Mouse (Mus musculus): Measurements from ENCODE around the gene Astl. TPM values are rescaled to one million over a fixed set of nuclear protein-coding genes. Genes with fewer than 3 reads are reported as not detected.
A peak's percentile ranks its signal among the peaks of the same experiment; 100 is the strongest.

Gene Astl
- total and polyA plus RNA-seq, 3 experiments: 0.11 TPM; not detected in 2

DNA sequence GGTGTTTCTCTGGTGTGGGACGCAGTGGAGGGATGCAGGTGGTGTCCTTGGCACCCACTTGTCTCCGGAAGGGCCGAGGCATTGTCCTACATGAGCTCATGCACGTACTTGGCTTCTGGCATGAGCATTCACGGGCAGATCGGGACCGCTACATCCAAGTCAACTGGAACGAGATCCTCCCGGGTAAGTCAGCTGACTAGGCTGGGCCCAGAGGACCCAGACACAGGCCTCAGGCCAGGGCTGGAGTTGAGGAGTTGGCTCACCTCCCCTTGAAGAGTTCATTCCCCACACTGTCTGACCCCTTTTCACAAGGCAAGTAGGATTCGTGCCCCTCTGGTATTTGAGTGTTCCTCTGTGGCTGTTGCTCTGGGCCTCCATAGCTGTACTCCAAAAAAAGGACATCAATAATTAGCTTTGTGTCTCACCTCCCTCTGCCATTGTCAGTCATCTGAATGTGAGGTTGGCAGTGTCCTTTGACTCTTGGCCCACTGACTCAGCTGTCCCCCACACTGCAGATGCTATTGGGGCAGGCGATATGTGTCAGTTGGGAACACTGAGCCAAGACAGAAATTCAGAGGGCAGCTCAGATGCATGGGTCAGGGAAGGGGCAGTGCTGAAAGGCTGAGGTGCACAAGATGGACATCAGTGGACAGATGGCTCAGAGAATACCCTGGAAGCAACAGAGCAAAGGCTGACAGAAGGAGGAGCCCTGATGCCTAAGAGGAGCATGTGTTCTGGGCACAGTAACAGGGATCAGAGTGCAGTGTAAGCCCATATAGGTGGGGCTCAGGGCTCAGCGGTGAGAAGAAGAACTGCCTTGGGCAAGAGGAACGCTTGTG is 8.9 kb downstream of the Astl start:
- DNase-seq (ENCODE audit: low spot score): no peak
- TF ChIP-seq POLR2AphosphoS5 (IDR thresholded peaks at IDR 0.05; ENCODE audit: insufficient replicate concordance, low read depth, low read length) (no peak), CTCF (IDR thresholded peaks at IDR 0.05; ENCODE audit: low read depth, low read length) (no peak), TAL1 (conservative IDR thresholded peaks at IDR 0.05; ENCODE audit: low read depth, low read length) (no peak), GATA2 (IDR thresholded peaks at IDR 0.05; ENCODE audit: borderline replicate concordance, low read depth, low read length) (no peak), GATA1 (IDR thresholded peaks at IDR 0.05; ENCODE audit: borderline replicate concordance, low read length) (no peak)
- H3K9me3 ChIP-seq (replicated peaks): no peaks in the 10 kb centered on the region
- no peaks in the 10 kb centered on the region for H3K4me1 ChIP-seq (ENCODE audit: insufficient read depth, low read depth, low read length)
- no peaks in the 10 kb centered on the region for H3K36me3 ChIP-seq (replicated peaks)
- H3K27me3 ChIP-seq (ENCODE audit: insufficient read depth, low read length): peaks cover 45% of the 10 kb centered on the region
- H3K4me3 ChIP-seq (ENCODE audit: low read depth, low read length): no peak overlapping the region
- no peak for ATAC-seq (ENCODE audit: extremely low read depth, insufficient number of reproducible peaks, low FRiP score, poor library complexity, severe bottlenecking)

DNA sequence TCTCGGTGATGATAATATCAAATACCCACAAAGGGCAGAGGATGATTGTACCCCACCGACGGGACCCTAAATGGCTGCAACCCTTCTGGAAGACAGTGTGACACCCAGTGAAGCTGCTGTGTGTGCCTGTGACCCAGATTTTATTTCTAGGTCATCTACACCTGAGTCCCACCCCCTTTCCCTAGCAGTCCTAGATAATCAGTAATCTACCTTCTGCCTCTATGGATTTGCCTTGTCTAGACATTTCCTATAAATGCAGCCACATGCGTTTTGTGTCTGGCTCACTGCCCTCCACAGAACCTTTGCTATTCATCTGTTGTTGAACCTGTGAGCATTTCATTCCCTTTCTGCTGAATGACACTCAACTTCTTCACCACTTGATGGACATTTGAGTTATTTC is 15.4 kb downstream of the Astl start:
- TF ChIP-seq GATA2 (IDR thresholded peaks at IDR 0.05; ENCODE audit: borderline replicate concordance, low read depth, low read length) (no peak), GATA1 (IDR thresholded peaks at IDR 0.05; ENCODE audit: borderline replicate concordance, low read length) (no peak), TAL1 (conservative IDR thresholded peaks at IDR 0.05; ENCODE audit: low read depth, low read length) (no peak), CTCF (IDR thresholded peaks at IDR 0.05; ENCODE audit: low read depth, low read length) (no peak), POLR2AphosphoS5 (IDR thresholded peaks at IDR 0.05; ENCODE audit: insufficient replicate concordance, low read depth, low read length) (no peak)
- H3K36me3 ChIP-seq (replicated peaks): no peaks in the 10 kb centered on the region
- DNase-seq (ENCODE audit: low spot score) (no peak), ATAC-seq (ENCODE audit: extremely low read depth, insufficient number of reproducible peaks, low FRiP score, poor library complexity, severe bottlenecking) (no peak)
- H3K4me3 ChIP-seq (ENCODE audit: low read depth, low read length): no peak overlapping the region
- no peaks in the 10 kb centered on the region for H3K9me3 ChIP-seq (replicated peaks)
- peaks cover 42% of the 10 kb centered on the region for H3K27me3 ChIP-seq (ENCODE audit: insufficient read depth, low read length)
- H3K4me1 ChIP-seq (ENCODE audit: insufficient read depth, low read depth, low read length): no peaks in the 10 kb centered on the region

DNA sequence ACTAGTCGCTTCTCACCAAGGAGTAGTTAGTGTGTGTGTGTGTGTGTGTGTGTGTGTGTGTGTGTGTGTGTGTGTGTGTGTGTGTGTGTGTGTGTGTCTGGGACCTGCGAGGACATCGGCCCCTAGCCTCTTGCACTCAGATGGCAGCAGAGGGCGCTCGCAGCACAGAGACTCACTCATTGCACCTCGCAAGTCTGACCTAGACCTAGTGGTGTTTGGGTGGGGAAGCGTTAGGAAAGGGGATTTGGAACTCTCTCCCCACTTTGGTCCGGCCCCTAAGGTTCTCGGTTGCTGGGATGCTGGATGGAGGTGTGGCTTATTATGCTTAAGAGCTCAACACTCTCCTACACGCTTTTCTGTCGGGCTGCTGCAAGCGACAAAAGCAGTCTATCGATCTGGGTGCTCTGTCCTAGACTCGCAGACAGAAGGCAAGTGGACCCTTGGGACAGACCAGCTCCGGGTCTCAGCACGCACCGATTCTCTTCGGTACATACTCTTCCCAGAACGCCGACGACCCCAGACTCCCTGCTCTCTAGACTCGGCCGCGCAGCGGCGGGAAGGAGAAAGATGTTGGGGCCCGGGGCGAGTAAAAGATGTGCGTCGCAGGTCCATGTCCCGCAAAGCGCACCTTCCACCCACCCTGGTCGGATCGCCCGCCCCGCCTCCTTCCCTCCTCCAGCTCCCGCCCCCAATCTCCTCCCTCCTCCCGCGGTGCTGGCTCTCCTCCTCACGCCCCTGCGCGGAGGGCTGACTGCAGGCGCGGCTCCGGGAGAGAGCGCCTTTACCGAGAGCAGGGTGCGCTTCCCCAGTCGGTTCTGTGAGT is 24.2 kb downstream of the Astl start, which contains the start of gene Adra2b:
TSS of gene Adra2b (plus strand) at position 750 of the 823 bp plus-strand sequence.
- Histone ChIP-seq H3K9me3 (replicated peaks) (no peaks in the 10 kb centered on the region), H3K4me3 (ENCODE audit: low read depth, low read length) (no peak within 1 kb of the TSS), H3K4me1 (ENCODE audit: insufficient read depth, low read depth, low read length) (peaks cover 9% of the 10 kb centered on the region), H3K36me3 (replicated peaks) (no peaks in the 10 kb centered on the region), H3K27me3 (ENCODE audit: insufficient read depth, low read length) (peaks cover 71% of the 10 kb centered on the region)
- TF ChIP-seq GATA1 (IDR thresholded peaks at IDR 0.05; ENCODE audit: borderline replicate concordance, low read length): no peak
- TF ChIP-seq CTCF (IDR thresholded peaks at IDR 0.05; ENCODE audit: low read depth, low read length): 0 out of 2 replicates have a peak, but pooled peaks have one; percentile 10
- DNase-seq (ENCODE audit: low spot score) (peak; percentile 51), ATAC-seq (ENCODE audit: extremely low read depth, insufficient number of reproducible peaks, low FRiP score, poor library complexity, severe bottlenecking) (no peak)

DNA sequence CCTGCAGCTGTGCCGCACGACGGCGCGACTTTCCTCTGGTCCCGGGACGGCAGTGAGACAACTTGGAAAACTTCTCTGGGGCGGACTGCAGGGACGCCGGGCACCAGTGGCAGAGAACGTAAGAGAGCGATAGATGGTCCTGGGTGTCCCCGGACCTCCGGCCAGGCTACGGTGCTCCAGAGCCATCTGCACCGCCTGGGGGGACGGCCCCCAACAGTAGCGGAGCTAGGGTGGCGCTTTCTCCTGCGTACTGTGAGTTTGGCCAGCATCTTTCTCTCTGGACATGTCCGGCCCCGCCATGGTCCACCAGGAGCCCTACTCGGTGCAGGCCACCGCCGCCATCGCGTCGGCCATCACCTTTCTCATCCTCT is 24.8 kb downstream of the Astl start:
- TF ChIP-seq POLR2AphosphoS5 (IDR thresholded peaks at IDR 0.05; ENCODE audit: insufficient replicate concordance, low read depth, low read length) (no peak), GATA1 (IDR thresholded peaks at IDR 0.05; ENCODE audit: borderline replicate concordance, low read length) (no peak), TAL1 (conservative IDR thresholded peaks at IDR 0.05; ENCODE audit: low read depth, low read length) (no peak), CTCF (IDR thresholded peaks at IDR 0.05; ENCODE audit: low read depth, low read length) (no peak), GATA2 (IDR thresholded peaks at IDR 0.05; ENCODE audit: borderline replicate concordance, low read depth, low read length) (no peak)
- H3K9me3 ChIP-seq (replicated peaks): no peaks in the 10 kb centered on the region
- DNase-seq (ENCODE audit: low spot score) (no peak), ATAC-seq (ENCODE audit: extremely low read depth, insufficient number of reproducible peaks, low FRiP score, poor library complexity, severe bottlenecking) (no peak)
- H3K36me3 ChIP-seq (replicated peaks): no peaks in the 10 kb centered on the region
- H3K4me3 ChIP-seq (ENCODE audit: low read depth, low read length): no peak overlapping the region
- peaks cover 68% of the 10 kb centered on the region for H3K27me3 ChIP-seq (ENCODE audit: insufficient read depth, low read length)
- peaks cover 9% of the 10 kb centered on the region for H3K4me1 ChIP-seq (ENCODE audit: insufficient read depth, low read depth, low read length)

DNA sequence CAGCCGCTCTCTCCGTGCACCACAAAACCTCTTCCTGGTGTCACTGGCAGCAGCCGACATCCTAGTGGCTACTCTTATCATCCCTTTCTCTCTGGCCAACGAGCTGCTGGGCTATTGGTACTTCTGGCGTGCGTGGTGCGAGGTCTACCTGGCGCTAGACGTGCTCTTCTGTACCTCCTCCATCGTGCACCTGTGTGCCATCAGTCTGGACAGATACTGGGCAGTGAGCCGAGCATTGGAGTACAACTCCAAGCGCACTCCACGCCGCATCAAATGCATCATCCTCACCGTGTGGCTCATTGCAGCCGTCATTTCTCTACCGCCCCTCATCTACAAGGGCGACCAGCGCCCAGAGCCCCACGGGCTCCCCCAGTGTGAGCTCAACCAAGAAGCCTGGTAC is 25.3 kb downstream of the Astl start:
- DNase-seq (ENCODE audit: low spot score) (no peak), ATAC-seq (ENCODE audit: extremely low read depth, insufficient number of reproducible peaks, low FRiP score, poor library complexity, severe bottlenecking) (no peak)
- Histone ChIP-seq H3K4me1 (ENCODE audit: insufficient read depth, low read depth, low read length) (peaks cover 9% of the 10 kb centered on the region), H3K36me3 (replicated peaks) (no peaks in the 10 kb centered on the region), H3K27me3 (ENCODE audit: insufficient read depth, low read length) (peaks cover 64% of the 10 kb centered on the region), H3K9me3 (replicated peaks) (no peaks in the 10 kb centered on the region), H3K4me3 (ENCODE audit: low read depth, low read length) (no peak overlapping the region)
- no peak for TF ChIP-seq GATA2 (IDR thresholded peaks at IDR 0.05; ENCODE audit: borderline replicate concordance, low read depth, low read length)
- TF ChIP-seq CTCF (IDR thresholded peaks at IDR 0.05; ENCODE audit: low read depth, low read length): no peak
- no peak for TF ChIP-seq POLR2AphosphoS5 (IDR thresholded peaks at IDR 0.05; ENCODE audit: insufficient replicate concordance, low read depth, low read length)
- no peak for TF ChIP-seq GATA1 (IDR thresholded peaks at IDR 0.05; ENCODE audit: borderline replicate concordance, low read length)

DNA sequence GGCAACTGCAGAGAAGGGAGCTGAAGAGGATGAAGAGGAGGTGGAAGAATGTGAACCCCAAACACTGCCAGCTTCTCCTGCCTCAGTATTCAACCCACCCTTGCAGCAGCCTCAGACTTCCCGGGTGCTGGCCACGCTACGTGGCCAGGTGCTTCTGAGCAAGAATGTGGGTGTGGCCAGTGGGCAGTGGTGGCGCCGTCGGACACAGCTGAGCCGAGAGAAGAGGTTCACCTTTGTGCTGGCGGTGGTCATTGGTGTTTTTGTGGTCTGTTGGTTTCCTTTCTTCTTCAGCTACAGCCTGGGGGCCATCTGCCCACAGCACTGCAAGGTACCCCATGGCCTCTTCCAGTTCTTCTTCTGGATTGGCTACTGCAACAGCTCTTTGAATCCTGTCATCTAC is 26.0 kb downstream of the Astl start:
- ATAC-seq (ENCODE audit: extremely low read depth, insufficient number of reproducible peaks, low FRiP score, poor library complexity, severe bottlenecking) (no peak), DNase-seq (ENCODE audit: low spot score) (no peak)
- Histone ChIP-seq H3K4me1 (ENCODE audit: insufficient read depth, low read depth, low read length) (peaks cover 9% of the 10 kb centered on the region), H3K4me3 (ENCODE audit: low read depth, low read length) (no peak overlapping the region), H3K36me3 (replicated peaks) (no peaks in the 10 kb centered on the region), H3K9me3 (replicated peaks) (no peaks in the 10 kb centered on the region), H3K27me3 (ENCODE audit: insufficient read depth, low read length) (peaks cover 62% of the 10 kb centered on the region)
- TF ChIP-seq GATA1 (IDR thresholded peaks at IDR 0.05; ENCODE audit: borderline replicate concordance, low read length): no peak
- no peak for TF ChIP-seq POLR2AphosphoS5 (IDR thresholded peaks at IDR 0.05; ENCODE audit: insufficient replicate concordance, low read depth, low read length)
- no peak for TF ChIP-seq CTCF (IDR thresholded peaks at IDR 0.05; ENCODE audit: low read depth, low read length)
- TF ChIP-seq TAL1 (conservative IDR thresholded peaks at IDR 0.05; ENCODE audit: low read depth, low read length): no peak
- TF ChIP-seq GATA2 (IDR thresholded peaks at IDR 0.05; ENCODE audit: borderline replicate concordance, low read depth, low read length): no peak
